Mouse (Mus musculus): ENCODE measurements around the gene Ppm1n. TPM values are rescaled to one million over a fixed set of nuclear protein-coding genes. Genes with fewer than 3 reads are reported as not detected.

Ppm1n gene
- total and polyA plus RNA-seq, 3 experiments = not detected

GRCm38 (mm10) chr7:19235092-19235671, 44.7 kb downstream of the Ppm1n start:
- H3K9me3 ChIP-seq (replicated peaks; ENCODE audit: insufficient read depth, low read length) = no peaks in the 10 kb centered on the region
- no peak for TF ChIP-seq ZNF384 (IDR thresholded peaks at IDR 0.05; ENCODE audit: low read depth, low read length)
- peak; percentile 79; the same call in 1 of the 2 replicates for TF ChIP-seq BHLHE40 (IDR thresholded peaks at IDR 0.05; ENCODE audit: borderline replicate concordance, low read depth, low read length)
- TF ChIP-seq MXI1 (IDR thresholded peaks at IDR 0.05; ENCODE audit: low read depth, low read length) = 0 out of 2 replicates have a peak, but pooled peaks have one; percentile 19
- TF ChIP-seq TCF12 (IDR thresholded peaks at IDR 0.05; ENCODE audit: low read depth, low read length) = no peak
- no peak for TF ChIP-seq MEF2A (IDR thresholded peaks at IDR 0.05; ENCODE audit: extremely low read depth, insufficient replicate concordance, low read depth, low read length, poor library complexity, severe bottlenecking)
- peak; percentile 54 for TF ChIP-seq ETS1 (IDR thresholded peaks at IDR 0.05; ENCODE audit: low read depth, low read length)
- TF ChIP-seq GATA1 (IDR thresholded peaks at IDR 0.05; ENCODE audit: low read depth, low read length) = 0 out of 2 replicates have a peak, but pooled peaks have one; percentile 47
- TF ChIP-seq MAFK (IDR thresholded peaks at IDR 0.05; ENCODE audit: borderline replicate concordance, low read depth, low read length) = no peak
- peak; percentile 11; the same call in 1 of the 2 replicates for TF ChIP-seq USF1 (IDR thresholded peaks at IDR 0.05; ENCODE audit: low read depth, low read length)
- peak; percentile 31; the same call in 1 of the 2 replicates for TF ChIP-seq RCOR1 (IDR thresholded peaks at IDR 0.05; ENCODE audit: low read depth, low read length)
- TF ChIP-seq SIN3A (IDR thresholded peaks at IDR 0.05; ENCODE audit: low read length) = peak; percentile 78
- peak; percentile 51 for TF ChIP-seq TAL1 (IDR thresholded peaks at IDR 0.05; ENCODE audit: low read length)
- peaks cover 0 to 16% of the 10 kb centered on the region in 2 experiments; a peak in 2 of 4 replicates for H3K4me1 ChIP-seq (ENCODE audit: control insufficient read depth in 1 of 2, insufficient read depth in 2 of 2, low read length in 2 of 2)
- H3K9ac ChIP-seq (ENCODE audit: control insufficient read depth, low read depth, low read length, poor library complexity, severe bottlenecking) = no peak overlapping the region
- no peaks in the 10 kb centered on the region for H3K27me3 ChIP-seq (ENCODE audit: control insufficient read depth in 1 of 2, insufficient read depth in 2 of 2, low read length in 2 of 2)
- peaks cover 0 to 8% of the 10 kb centered on the region in 2 experiments; a peak in 3 of 4 replicates for H3K36me3 ChIP-seq (ENCODE audit: control insufficient read depth in 1 of 2, insufficient read depth in 2 of 2, low read length in 2 of 2)
- H3K27ac ChIP-seq (ENCODE audit: control insufficient read depth, low read depth, low read length) = no peak overlapping the region
- peaks cover 39% of the 10 kb centered on the region for H3K79me2 ChIP-seq (ENCODE audit: control insufficient read depth, insufficient read depth, low read length, poor library complexity)
- no peak overlapping the region for H3K4me3 ChIP-seq (ENCODE audit: control insufficient read depth in 1 of 2, insufficient read depth in 1 of 2, low read depth in 2 of 2, low read length in 2 of 2)
- peak; percentile 73 for DNase-seq (ENCODE audit: low read depth, low spot score)

- no peak overlapping the region for H3K27ac ChIP-seq (ENCODE audit: control insufficient read depth, low read depth, low read length)
- no peaks in the 10 kb centered on the region for H3K9me3 ChIP-seq (replicated peaks; ENCODE audit: insufficient read depth, low read length)
- peaks cover 0 to 5% of the 10 kb centered on the region in 2 experiments; a peak in 3 of 4 replicates for H3K36me3 ChIP-seq (ENCODE audit: control insufficient read depth in 1 of 2, insufficient read depth in 2 of 2, low read length in 2 of 2)
- H3K4me3 ChIP-seq (ENCODE audit: control insufficient read depth in 1 of 2, insufficient read depth in 1 of 2, low read depth in 2 of 2, low read length in 2 of 2) = no peak overlapping the region
- no peaks in the 10 kb centered on the region for H3K27me3 ChIP-seq (ENCODE audit: control insufficient read depth in 1 of 2, insufficient read depth in 2 of 2, low read length in 2 of 2)
- H3K4me1 ChIP-seq (ENCODE audit: control insufficient read depth in 1 of 2, insufficient read depth in 2 of 2, low read length in 2 of 2) = peaks cover 1 to 12% of the 10 kb centered on the region in 2 experiments
- H3K79me2 ChIP-seq (ENCODE audit: control insufficient read depth, insufficient read depth, low read length, poor library complexity) = peaks cover 43% of the 10 kb centered on the region
- no peak for DNase-seq (ENCODE audit: low read depth, low spot score)
- H3K9ac ChIP-seq (ENCODE audit: control insufficient read depth, low read depth, low read length, poor library complexity, severe bottlenecking) = no peak overlapping the region
- no peak for TF ChIP-seq EP300 (IDR thresholded peaks at IDR 0.05; ENCODE audit: low read depth in 1 of 2, low read length in 2 of 2)
- TF ChIP-seq MXI1 (IDR thresholded peaks at IDR 0.05; ENCODE audit: low read depth, low read length) = 0 out of 2 replicates have a peak, but pooled peaks have one; percentile 9
These were observed 45.2 kb downstream of the Ppm1n start for GRCm38 (mm10) chr7:19234652-19235051.

All from MEL (cell line).